Mouse (Mus musculus) stomach, embryonic 16.5 days (tissue): ENCODE measurements around the gene Cacnb4. TPM values are rescaled to one million over a fixed set of nuclear protein-coding genes. Genes with fewer than 3 reads are reported as not detected.

Experiments used
- ATAC-seq: fragments of 200-750 bp; cut with Nextera tagmentation; 2 replicates; pipeline ENCODE4 v1.8.0; 2017; ENCODE audit warnings: moderate number of reproducible peaks, moderate TSS enrichment; ENCODE audit not compliant: insufficient read depth, low FRiP score
- H3K27ac ChIP-seq: fragments of 300-500 bp; sonication (generic); 2 replicates; pipeline ENCODE4 v1.5.1; 2014; ENCODE audit warnings: low read length
- H3K27me3 ChIP-seq: fragments of 300-500 bp; sonication (generic); 2 replicates; pipeline ENCODE4 v1.6.1; 2014; ENCODE audit warnings: low read length, control low read depth, mixed read lengths; ENCODE audit not compliant: control insufficient read depth, insufficient read depth
- H3K36me3 ChIP-seq: fragments of 300-500 bp; sonication (generic); 2 replicates; pipeline ENCODE4 v1.6.1; 2014; ENCODE audit warnings: low read length; ENCODE audit not compliant: control insufficient read depth, insufficient read depth
- H3K4me1 ChIP-seq: fragments of 300-500 bp; sonication (generic); 2 replicates; pipeline ENCODE4 v1.6.1; 2014; ENCODE audit warnings: low read length, control low read depth, mixed read lengths; ENCODE audit not compliant: control insufficient read depth, insufficient read depth
- H3K4me2 ChIP-seq: fragments of 300-500 bp; sonication (generic); 2 replicates; pipeline ENCODE4 v1.6.1; 2014; ENCODE audit warnings: low read depth, low read length, mixed read lengths
- H3K4me3 ChIP-seq: fragments of 300-500 bp; sonication (generic); replicated peaks from 2 replicates; pipeline ENCODE4 v1.5.1; 2014; ENCODE audit warnings: mild to moderate bottlenecking, low read length
- H3K9ac ChIP-seq: fragments of 300-500 bp; sonication (generic); 2 replicates; pipeline ENCODE4 v1.6.1; 2014; ENCODE audit warnings: low read length
- H3K9me3 ChIP-seq: fragments of 300-500 bp; sonication (generic); replicated peaks from 2 replicates; pipeline ENCODE4 v1.6.1; 2016; ENCODE audit warnings: low read length, control low read depth; ENCODE audit not compliant: control insufficient read depth
- WGBS: fragments of 180-500 bp; shearing (Covaris S2); extraction: QIAGEN DNeasy Blood & Tissue Kit; methylation state at CpG from one replicate; pipeline ENCODE4 v1.1.7; 2014; 5-methylcytosine and 5-hydroxymethylcytosine counted together
- polyA plus RNA-seq: library from polyadenylated mRNA; unstranded; fragments of >200 nt; fragmentation: Nextera tagmentation; extraction: Ambion mirVana; gene quantifications from 2 replicates; pipeline ENCODE4 v1.2.1, GENCODE M21; 2015

Cacnb4 gene
- polyA plus RNA-seq, 1 experiment from 2014 or later = 1.1 TPM

DNA sequence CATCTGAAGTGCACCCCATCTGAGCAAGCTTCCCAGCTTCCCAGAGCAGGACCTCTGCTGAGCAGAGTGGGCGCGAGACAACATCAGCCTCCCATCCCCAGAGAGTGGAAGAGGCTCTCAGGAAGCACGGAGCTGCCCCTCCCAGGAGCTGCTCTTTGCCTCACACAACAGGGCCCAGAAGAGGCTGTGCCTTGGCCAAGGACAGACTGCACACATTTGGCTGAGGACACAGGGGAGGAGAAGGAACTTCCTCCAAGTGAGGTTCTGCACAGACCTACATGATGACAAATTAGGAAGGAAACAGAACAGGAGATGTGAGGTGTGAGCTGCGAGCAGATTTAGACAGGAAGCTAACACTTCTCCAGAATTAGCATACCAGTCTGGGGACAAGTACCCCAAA is 38.4 kb downstream of the Cacnb4 start:
- Histone ChIP-seq H3K9me3 (no peaks in the 10 kb centered on the region), H3K4me2 (no peak overlapping the region), H3K9ac (no peak overlapping the region), H3K4me1 (0 out of 2 replicates have a peak, but pooled peaks cover 3% of the 10 kb centered on the region), H3K4me3 (no peak overlapping the region), H3K36me3 (no peaks in the 10 kb centered on the region), H3K27me3 (no peaks in the 10 kb centered on the region), H3K27ac (no peak overlapping the region)
- WGBS = 38% methylated on average over 4 of the region's 4 CpGs
- no peak for ATAC-seq

- 0 out of 2 replicates have a peak, but pooled peaks cover 3% of the 10 kb centered on the region for H3K4me1 ChIP-seq
- H3K4me3 ChIP-seq = no peak overlapping the region
- no peak for ATAC-seq
- H3K9me3 ChIP-seq = no peaks in the 10 kb centered on the region
- WGBS = 74% methylated on average over 5 of the region's 5 CpGs
- H3K36me3 ChIP-seq = no peaks in the 10 kb centered on the region
- no peak overlapping the region for H3K9ac ChIP-seq
- no peak overlapping the region for H3K4me2 ChIP-seq
- no peak overlapping the region for H3K27ac ChIP-seq
- H3K27me3 ChIP-seq = no peaks in the 10 kb centered on the region
Measured at GRCm38 (mm10) chr2:52636051-52636450, 40.6 kb downstream of the Cacnb4 start.

- no peak for ATAC-seq
- no peak overlapping the region for H3K9ac ChIP-seq
- H3K36me3 ChIP-seq = no peaks in the 10 kb centered on the region
- H3K4me3 ChIP-seq = no peak overlapping the region
- 30% methylated on average over 4 of the region's 4 CpGs for WGBS
- H3K9me3 ChIP-seq = no peaks in the 10 kb centered on the region
- no peak overlapping the region for H3K27ac ChIP-seq
- H3K4me1 ChIP-seq = 0 out of 2 replicates have a peak, but pooled peaks cover 3% of the 10 kb centered on the region
- no peaks in the 10 kb centered on the region for H3K27me3 ChIP-seq
- H3K4me2 ChIP-seq = no peak overlapping the region
Measured at GRCm38 (mm10) chr2:52635358-52635757, 41.3 kb downstream of the Cacnb4 start.

DNA sequence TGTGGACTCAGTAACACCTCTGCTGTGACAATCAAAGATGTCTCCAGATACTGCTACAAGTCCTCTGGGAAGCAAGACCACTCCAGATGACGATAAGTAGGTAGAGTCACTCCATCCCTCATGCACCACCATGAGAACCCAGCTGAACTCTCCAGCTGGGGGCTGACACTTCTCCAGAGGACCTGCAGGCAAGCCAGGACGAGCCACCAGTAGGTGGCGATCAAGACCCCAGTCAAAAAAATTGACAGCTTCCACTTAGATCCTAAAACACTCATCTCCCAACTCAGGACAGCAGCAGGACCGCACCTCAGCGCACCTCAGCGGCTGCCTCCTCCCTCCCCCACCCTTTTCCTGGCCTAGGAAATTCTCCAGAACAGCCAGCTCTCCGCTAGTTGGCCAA is 43.8 kb downstream of the Cacnb4 start:
- H3K27ac ChIP-seq = no peak overlapping the region

DNA sequence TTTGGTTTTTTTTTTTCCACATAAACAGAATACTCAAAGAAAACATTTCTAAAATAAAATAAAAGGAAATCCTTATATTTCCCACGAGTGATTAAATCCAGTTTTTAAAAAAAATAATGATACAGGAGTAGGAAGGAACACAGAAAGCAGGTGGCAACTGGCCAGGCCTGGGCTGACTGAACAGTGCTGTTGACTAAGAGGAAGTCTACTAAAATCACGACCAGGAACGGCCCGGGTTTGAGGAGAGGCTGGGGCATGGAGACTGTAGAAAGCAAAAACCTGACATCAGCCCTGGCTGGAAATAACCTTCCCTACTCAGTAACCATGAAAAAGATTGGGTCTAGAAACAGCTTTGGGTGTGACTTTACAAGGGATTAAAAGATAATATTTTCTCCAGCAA is 48.4 kb downstream of the Cacnb4 start:
- H3K27me3 ChIP-seq = no peaks in the 10 kb centered on the region
- H3K36me3 ChIP-seq = no peaks in the 10 kb centered on the region
- no peaks in the 10 kb centered on the region for H3K4me1 ChIP-seq
- no peak overlapping the region for H3K4me3 ChIP-seq
- H3K4me2 ChIP-seq = no peak overlapping the region
- WGBS = 64% methylated on average over 4 of the region's 4 CpGs
- no peak for ATAC-seq
- H3K9ac ChIP-seq = no peak overlapping the region
- H3K27ac ChIP-seq = no peak overlapping the region
- H3K9me3 ChIP-seq = no peaks in the 10 kb centered on the region

More for the DNA sequence above, 43.8 kb downstream of the Cacnb4 start:
- Histone ChIP-seq H3K36me3 (no peaks in the 10 kb centered on the region), H3K4me3 (no peak overlapping the region), H3K27me3 (no peaks in the 10 kb centered on the region), H3K9ac (no peak overlapping the region), H3K4me2 (no peak overlapping the region), H3K4me1 (no peaks in the 10 kb centered on the region), H3K9me3 (no peaks in the 10 kb centered on the region)
- no peak for ATAC-seq
- WGBS = 9% methylated on average over 7 of the region's 7 CpGs

- Histone ChIP-seq H3K4me1 (no peaks in the 10 kb centered on the region), H3K36me3 (no peaks in the 10 kb centered on the region), H3K27ac (no peak overlapping the region), H3K9me3 (no peaks in the 10 kb centered on the region), H3K27me3 (no peaks in the 10 kb centered on the region; the same call in 1 of the 2 replicates), H3K4me2 (no peak overlapping the region), H3K4me3 (no peak overlapping the region), H3K9ac (no peak overlapping the region)
- ATAC-seq = no peak
- 92% methylated on average over 3 of the region's 3 CpGs for WGBS
Measured at GRCm38 (mm10) chr2:52626266-52626665, 50.4 kb downstream of the Cacnb4 start.

- no peaks in the 10 kb centered on the region for H3K36me3 ChIP-seq
- 85% methylated on average over 6 of the region's 6 CpGs for WGBS
- no peak overlapping the region for H3K27ac ChIP-seq
- no peak overlapping the region for H3K4me2 ChIP-seq
- no peaks in the 10 kb centered on the region; the same call in 1 of the 2 replicates for H3K27me3 ChIP-seq
- no peaks in the 10 kb centered on the region for H3K4me1 ChIP-seq
- ATAC-seq = no peak
- H3K9me3 ChIP-seq = no peaks in the 10 kb centered on the region
- H3K4me3 ChIP-seq = no peak overlapping the region
- H3K9ac ChIP-seq = no peak overlapping the region
Measured at GRCm38 (mm10) chr2:52625731-52626130, 50.9 kb downstream of the Cacnb4 start.

DNA sequence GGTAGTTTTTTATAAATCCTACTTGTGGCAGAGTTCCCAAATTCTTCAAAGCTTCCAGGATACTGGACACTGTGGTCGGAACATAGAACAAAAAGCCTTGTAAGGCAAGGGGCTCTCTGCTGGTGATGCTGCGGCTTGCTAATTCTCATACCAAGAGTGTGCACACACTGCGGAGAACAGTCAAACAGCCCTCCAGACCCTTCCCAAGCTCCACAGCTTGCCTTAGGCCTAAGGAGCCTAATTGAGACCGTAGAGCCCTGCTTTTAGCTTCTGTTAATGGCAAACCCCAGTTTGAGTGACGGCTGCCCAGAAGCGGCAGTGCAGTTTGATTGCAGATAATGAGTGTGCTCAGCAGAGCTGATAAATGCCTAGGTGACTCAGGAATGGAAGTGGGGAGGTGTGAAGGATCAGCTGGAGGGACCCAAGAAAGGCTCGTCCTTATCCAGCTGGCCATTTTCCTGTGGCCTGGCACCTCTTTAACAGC is 52.7 kb downstream of the Cacnb4 start:
- peak; percentile 44; the same call in 1 of the 2 replicates for ATAC-seq
- no peaks in the 10 kb centered on the region for H3K4me1 ChIP-seq
- no peak overlapping the region for H3K9ac ChIP-seq
- no peaks in the 10 kb centered on the region for H3K9me3 ChIP-seq
- H3K4me3 ChIP-seq = no peak overlapping the region
- WGBS = 45% methylated on average over 7 of the region's 7 CpGs
- H3K27me3 ChIP-seq = no peaks in the 10 kb centered on the region; the same call in 1 of the 2 replicates
- H3K27ac ChIP-seq = no peak overlapping the region
- H3K36me3 ChIP-seq = no peaks in the 10 kb centered on the region
- no peak overlapping the region for H3K4me2 ChIP-seq

DNA sequence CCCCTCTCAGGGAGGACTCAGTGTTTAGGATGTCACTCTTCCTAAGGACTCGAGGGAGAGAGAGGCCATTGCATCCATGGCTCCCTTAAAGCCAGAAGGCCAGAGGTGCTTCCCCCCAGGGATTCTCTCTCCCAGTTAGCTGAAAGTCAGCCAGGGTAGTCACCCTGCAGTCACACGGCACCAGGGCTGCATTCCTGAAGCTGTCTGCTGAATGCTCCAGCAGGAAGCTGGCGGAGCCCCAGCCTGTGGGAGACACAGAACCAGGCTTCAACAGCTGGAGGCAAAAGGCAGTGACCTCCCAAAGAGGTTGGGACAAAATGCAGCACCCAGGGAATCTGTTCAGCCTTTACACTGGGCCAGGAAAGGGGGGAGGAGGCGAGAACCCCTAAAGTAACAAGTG is 53.2 kb downstream of the Cacnb4 start:
- no peaks in the 10 kb centered on the region; the same call in 1 of the 2 replicates for H3K27me3 ChIP-seq
- no peaks in the 10 kb centered on the region for H3K36me3 ChIP-seq
- H3K4me3 ChIP-seq = no peak overlapping the region
- no peaks in the 10 kb centered on the region for H3K4me1 ChIP-seq
- no peak overlapping the region for H3K4me2 ChIP-seq
- peak; percentile 47; the same call in 1 of the 2 replicates for ATAC-seq
- WGBS = 38% methylated on average over 4 of the region's 4 CpGs
- H3K9ac ChIP-seq = no peak overlapping the region
- H3K9me3 ChIP-seq = no peaks in the 10 kb centered on the region
- H3K27ac ChIP-seq = no peak overlapping the region; the same call in 1 of the 2 replicates
